Mouse (Mus musculus) heart, postnatal 0 days (tissue): ENCODE measurements around the gene Kif26b.

Source experiments
- CTCF ChIP-seq: IDR thresholded peaks from 2 replicates; pipeline ENCODE4 v1.5.1; 2016; ENCODE audit warnings: antibody characterized with exemption, control low read depth, low read depth
- EP300 ChIP-seq: IDR thresholded peaks from 2 replicates; pipeline ENCODE4 v1.6.1; 2016; ENCODE audit warnings: antibody characterized with exemption, low read depth

GRCm38 (mm10) chr1:178758441-178758840 lies 229.5 kb downstream of the Kif26b start:
- TF ChIP-seq EP300 = no peak
- no peak for TF ChIP-seq CTCF
